Mouse (Mus musculus) macrophage (primary cell): ENCODE data around the gene Dapk1. TPM values are rescaled to one million over a fixed set of nuclear protein-coding genes. Genes with fewer than 3 reads are reported as not detected.

Experiments
- H3K27ac ChIP-seq: fragments of 350-480 bp; formaldehyde crosslinking; 2 replicates; pipeline ENCODE4 v1.9.0; 2021
- H3K36me3 ChIP-seq: fragments of 350-480 bp; formaldehyde crosslinking; 2 replicates; pipeline ENCODE4 v1.9.0; 2021; ENCODE audit errors: inconsistent target
- H3K4me3 ChIP-seq: fragments of 350-480 bp; formaldehyde crosslinking; 2 replicates; pipeline ENCODE4 v1.9.0; 2021; ENCODE audit errors: inconsistent target
- H3K79me2 ChIP-seq: fragments of 350-480 bp; formaldehyde crosslinking; 2 replicates; pipeline ENCODE4 v1.9.0; 2021; ENCODE audit errors: inconsistent target
- WGBS: methylation state at CpG from one replicate; pipeline ENCODE4 v1.1.7; 2026; ENCODE audit warnings: inconsistent platforms; ENCODE audit not compliant: missing documents; 5-methylcytosine and 5-hydroxymethylcytosine counted together
- polyA plus RNA-seq: library from polyadenylated mRNA; stranded (reverse); fragments of 250-400 nt; gene quantifications from 3 replicates; pipeline ENCODE4 v1.2.4, GENCODE M21; 2018; ENCODE audit warnings: inconsistent platforms

The Dapk1 gene
- polyA plus RNA-seq, 1 experiment from 2014 or later: 7.9 TPM

- H3K27ac ChIP-seq: no peak overlapping the region
- WGBS: 97% methylated on average over 8 of the region's 8 CpGs
These were observed 83.1 kb downstream of the Dapk1 start for GRCm38 (mm10) chr13:60684806-60685205.

DNA sequence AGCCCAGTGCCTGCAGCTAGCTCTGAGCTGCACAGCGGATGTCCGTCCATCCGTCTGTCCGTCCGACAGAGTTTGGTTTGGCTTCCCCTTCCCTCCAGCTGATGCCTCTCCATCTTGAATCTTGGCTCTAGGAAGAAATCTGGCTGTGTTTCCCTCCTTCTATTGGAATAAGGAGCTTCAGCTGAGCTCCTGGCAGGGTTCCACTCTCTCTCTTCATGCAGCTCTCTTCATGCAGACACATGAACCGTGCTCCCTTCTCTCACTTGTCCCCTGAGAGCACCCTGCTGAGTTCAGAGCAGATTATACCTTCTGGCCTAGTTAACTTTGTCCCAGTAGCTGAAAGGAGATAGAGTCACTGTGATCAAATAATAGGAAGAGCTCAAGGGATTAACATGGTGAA is 83.5 kb downstream of the Dapk1 start:
- WGBS: 88% methylated on average over 6 of the region's 6 CpGs
- Histone ChIP-seq H3K27ac (no peak overlapping the region), H3K36me3 (no peaks in the 10 kb centered on the region), H3K4me3 (no peak overlapping the region), H3K79me2 (peaks cover 22% of the 10 kb centered on the region; the same call in 1 of the 2 replicates)

More at GRCm38 (mm10) chr13:60684806-60685205, 83.1 kb downstream of the Dapk1 start:
- no peaks in the 10 kb centered on the region for H3K36me3 ChIP-seq
- peaks cover 22% of the 10 kb centered on the region; the same call in 1 of the 2 replicates for H3K79me2 ChIP-seq
- H3K4me3 ChIP-seq: no peak overlapping the region

- no peaks in the 10 kb centered on the region for H3K36me3 ChIP-seq
- WGBS: 92% methylated on average over 10 of the region's 12 CpGs
- H3K4me3 ChIP-seq: no peak overlapping the region
- peaks cover 22% of the 10 kb centered on the region; the same call in 1 of the 2 replicates for H3K79me2 ChIP-seq
- H3K27ac ChIP-seq: no peak overlapping the region
These were observed 84.4 kb downstream of the Dapk1 start for GRCm38 (mm10) chr13:60686024-60686663.

GRCm38 (mm10) chr13:60686967-60687366 is 85.2 kb downstream of the Dapk1 start:
- Histone ChIP-seq H3K79me2 (peaks cover 22% of the 10 kb centered on the region; the same call in 1 of the 2 replicates), H3K4me3 (no peak overlapping the region), H3K36me3 (no peaks in the 10 kb centered on the region), H3K27ac (no peak overlapping the region)
- 77% methylated on average over 12 of the region's 12 CpGs for WGBS

GRCm38 (mm10) chr13:60687462-60687861 is 85.7 kb downstream of the Dapk1 start:
- WGBS: 94% methylated on average over 3 of the region's 4 CpGs
- H3K79me2 ChIP-seq: peaks cover 22% of the 10 kb centered on the region; the same call in 1 of the 2 replicates
- no peak overlapping the region for H3K4me3 ChIP-seq
- H3K36me3 ChIP-seq: no peaks in the 10 kb centered on the region
- no peak overlapping the region for H3K27ac ChIP-seq

DNA sequence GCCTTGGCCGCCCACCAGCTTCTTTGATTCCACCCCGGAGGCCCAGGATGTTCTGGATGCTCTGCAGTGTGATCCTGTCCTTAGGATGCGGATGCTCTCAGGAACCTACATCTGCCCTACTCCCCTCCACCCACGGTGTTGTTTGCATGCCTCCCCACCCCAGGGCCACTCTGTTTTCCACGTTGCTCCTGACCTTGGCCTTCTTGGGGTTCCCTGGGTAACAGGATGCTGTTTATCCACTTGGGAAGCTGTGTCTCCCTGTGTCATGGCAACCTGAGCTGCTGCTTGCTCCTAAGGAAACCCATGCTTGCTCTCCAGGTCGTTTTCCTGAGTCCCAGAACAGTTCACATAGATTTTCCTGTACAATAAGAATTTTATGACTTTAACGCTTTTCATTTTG is 86.1 kb downstream of the Dapk1 start:
- Histone ChIP-seq H3K27ac (no peak overlapping the region), H3K4me3 (no peak overlapping the region), H3K36me3 (no peaks in the 10 kb centered on the region), H3K79me2 (peaks cover 22% of the 10 kb centered on the region; the same call in 1 of the 2 replicates)
- WGBS: 96% methylated on average over 7 of the region's 7 CpGs

- no peak overlapping the region for H3K4me3 ChIP-seq
- 100% methylated on average over 2 of the region's 2 CpGs for WGBS
These were observed 89.2 kb downstream of the Dapk1 start for GRCm38 (mm10) chr13:60690921-60691320.

GRCm38 (mm10) chr13:60691940-60692339 is 90.2 kb downstream of the Dapk1 start:
- no peak overlapping the region for H3K27ac ChIP-seq
- H3K36me3 ChIP-seq: no peaks in the 10 kb centered on the region
- H3K4me3 ChIP-seq: no peak overlapping the region
- H3K79me2 ChIP-seq: peaks cover 4% of the 10 kb centered on the region; the same call in 1 of the 2 replicates
- WGBS: 94% methylated on average over 3 of the region's 3 CpGs

More at GRCm38 (mm10) chr13:60690921-60691320, 89.2 kb downstream of the Dapk1 start:
- H3K27ac ChIP-seq: no peak overlapping the region
- H3K36me3 ChIP-seq: no peaks in the 10 kb centered on the region
- H3K79me2 ChIP-seq: peaks cover 4% of the 10 kb centered on the region; the same call in 1 of the 2 replicates

DNA sequence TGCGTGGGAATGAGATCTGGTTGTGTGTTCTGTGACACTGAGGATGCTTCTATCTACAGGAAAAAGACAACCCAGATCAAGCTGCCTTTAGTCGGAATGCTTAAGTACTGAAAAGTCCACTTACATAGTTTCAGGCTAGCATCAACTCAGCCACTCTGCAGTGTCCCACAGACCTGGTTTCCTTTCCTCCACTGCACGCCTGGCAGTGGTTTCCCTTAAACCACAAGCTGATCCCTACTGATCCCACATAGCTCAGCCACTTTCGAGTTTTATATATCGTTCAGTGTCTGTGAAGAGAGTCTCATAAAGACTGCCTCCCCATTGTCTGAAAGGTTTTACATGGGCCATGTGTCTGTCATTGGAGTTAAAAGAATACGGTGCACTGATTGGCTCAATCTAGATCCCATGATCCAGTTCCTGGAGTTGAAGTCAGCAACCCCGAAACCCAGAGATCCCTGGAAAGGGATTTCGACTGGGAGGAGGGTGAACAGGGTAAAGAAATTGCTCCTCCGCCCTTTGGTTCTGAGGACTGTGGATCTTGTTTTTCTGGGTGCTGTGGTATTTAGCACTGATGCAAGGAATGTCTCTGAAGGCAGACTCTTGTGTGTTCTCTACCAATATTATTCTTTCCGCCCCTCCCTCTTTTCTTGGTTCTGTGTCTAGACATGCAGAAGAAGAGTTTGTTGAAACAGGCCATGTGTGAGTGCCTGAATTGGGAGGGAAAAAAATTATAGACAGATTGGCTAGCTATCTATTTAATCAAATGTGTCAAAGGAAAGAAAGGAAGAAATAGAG is 93.6 kb downstream of the Dapk1 start:
- no peaks in the 10 kb centered on the region for H3K36me3 ChIP-seq
- H3K27ac ChIP-seq: no peak overlapping the region
- WGBS: 65% methylated on average over 10 of the region's 10 CpGs
- H3K79me2 ChIP-seq: no peaks in the 10 kb centered on the region
- H3K4me3 ChIP-seq: no peak overlapping the region

DNA sequence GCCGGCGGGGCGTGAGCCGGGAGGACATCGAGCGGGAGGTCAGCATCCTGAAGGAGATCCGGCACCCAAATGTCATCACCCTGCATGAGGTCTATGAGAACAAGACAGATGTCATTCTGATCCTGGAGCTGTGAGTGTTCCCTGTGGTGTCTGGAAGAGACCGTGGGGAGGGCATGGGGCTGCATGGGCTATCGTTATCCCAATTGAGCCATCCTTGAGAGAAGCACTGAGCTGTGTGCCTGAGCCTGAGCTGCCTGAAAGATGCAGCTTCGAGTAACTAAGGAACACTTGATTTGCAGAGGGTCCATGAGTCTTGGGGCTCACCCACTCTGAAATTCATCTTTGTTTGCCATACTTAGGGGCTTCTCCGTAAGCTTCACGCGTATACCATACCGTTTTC is 94.6 kb downstream of the Dapk1 start:
- Histone ChIP-seq H3K27ac (no peak overlapping the region), H3K4me3 (no peak overlapping the region), H3K79me2 (no peaks in the 10 kb centered on the region), H3K36me3 (no peaks in the 10 kb centered on the region)
- WGBS: 95% methylated on average over 14 of the region's 14 CpGs

GRCm38 (mm10) chr13:60696741-60697140 is 95.0 kb downstream of the Dapk1 start:
- WGBS: 88% methylated on average over 6 of the region's 8 CpGs
- Histone ChIP-seq H3K79me2 (no peaks in the 10 kb centered on the region), H3K4me3 (no peak overlapping the region), H3K36me3 (no peaks in the 10 kb centered on the region), H3K27ac (no peak overlapping the region)

- Histone ChIP-seq H3K4me3 (no peak overlapping the region), H3K79me2 (no peaks in the 10 kb centered on the region), H3K27ac (no peak overlapping the region), H3K36me3 (no peaks in the 10 kb centered on the region)
- WGBS: 80% methylated on average over 2 of the region's 2 CpGs
These were observed 96.3 kb downstream of the Dapk1 start for GRCm38 (mm10) chr13:60698021-60698420.

GRCm38 (mm10) chr13:60701671-60702171 is 100.0 kb downstream of the Dapk1 start:
- H3K27ac ChIP-seq: no peak overlapping the region
- no peak overlapping the region for H3K4me3 ChIP-seq
- no peaks in the 10 kb centered on the region for H3K36me3 ChIP-seq
- H3K79me2 ChIP-seq: no peaks in the 10 kb centered on the region
- 96% methylated on average over 12 of the region's 12 CpGs for WGBS

DNA sequence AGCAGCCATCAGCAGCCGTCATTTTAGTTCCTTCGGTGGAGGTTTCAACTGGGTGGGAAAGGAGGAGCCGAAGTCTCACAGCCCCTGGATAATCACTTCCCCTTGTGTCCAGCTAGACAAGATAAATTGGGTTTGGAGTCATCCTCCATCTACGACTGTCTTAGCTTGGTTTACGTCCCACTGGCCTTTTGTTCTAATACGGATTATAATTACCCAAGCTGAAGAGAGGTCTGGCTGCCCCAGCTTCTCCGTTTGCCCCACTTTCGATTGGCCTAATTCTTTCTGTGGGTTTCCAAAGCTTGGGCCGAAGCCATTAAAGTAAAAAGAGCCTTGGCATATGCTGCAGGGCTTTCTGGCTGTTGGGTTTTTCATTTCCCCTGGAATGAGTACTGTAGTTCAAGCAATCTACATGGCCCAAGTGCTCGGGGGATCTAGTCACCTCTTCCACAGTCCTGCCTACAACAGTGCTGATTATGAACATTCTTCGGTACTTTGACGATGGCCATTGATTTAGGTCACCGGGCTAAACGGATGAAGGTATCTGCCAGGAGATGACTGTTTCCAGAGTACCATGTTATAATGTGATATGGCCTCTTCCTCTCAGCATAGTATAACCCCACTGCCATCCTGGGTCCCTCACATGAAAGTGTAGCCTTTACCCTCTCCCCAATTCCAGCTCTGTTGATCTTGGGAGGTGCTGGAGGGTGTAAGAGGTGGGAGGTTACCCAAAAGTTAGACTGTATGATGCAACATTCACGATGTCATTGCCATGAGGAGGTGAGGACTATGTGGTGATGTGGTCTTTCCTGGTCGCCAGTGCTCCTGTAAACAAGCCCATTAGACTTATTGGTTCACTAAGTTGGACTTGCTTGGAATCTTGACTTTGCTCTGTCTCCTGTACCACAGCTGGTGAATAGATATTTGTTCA is 106.1 kb downstream of the Dapk1 start:
- Histone ChIP-seq H3K4me3 (no peak overlapping the region), H3K36me3 (no peaks in the 10 kb centered on the region), H3K27ac (no peak overlapping the region), H3K79me2 (no peaks in the 10 kb centered on the region)
- 90% methylated on average over 16 of the region's 16 CpGs for WGBS
